Mouse (Mus musculus): ENCODE data around the gene Serbp1. TPM values are rescaled to one million over a fixed set of nuclear protein-coding genes. Genes with fewer than 3 reads are reported as not detected.

The Serbp1 gene
- polyA plus RNA-seq, 1 experiment: 541 TPM

- no peak for TF ChIP-seq CEBPB (IDR thresholded peaks at IDR 0.05; ENCODE audit: low read depth)
- no peak for TF ChIP-seq FOSL1 (IDR thresholded peaks at IDR 0.05; ENCODE audit: insufficient read depth, low read length, poor library complexity, severe bottlenecking)
- TF ChIP-seq USF1 (IDR thresholded peaks at IDR 0.05; ENCODE audit: low read depth): no peak
- no peak for TF ChIP-seq MAX (IDR thresholded peaks at IDR 0.05)
- no peak for TF ChIP-seq MYOD1 (IDR thresholded peaks at IDR 0.05; ENCODE audit: control insufficient read depth, insufficient read length, low read depth)
- TF ChIP-seq CTCF (IDR thresholded peaks at IDR 0.05; ENCODE audit: control insufficient read depth, insufficient read depth, insufficient read length): no peak
- no peak for TF ChIP-seq MYOG (IDR thresholded peaks at IDR 0.05; ENCODE audit: control insufficient read depth, extremely low read depth, insufficient read length)
- H3K79me3 ChIP-seq (ENCODE audit: low read depth): no peaks in the 10 kb centered on the region
- H3K79me2 ChIP-seq (ENCODE audit: control insufficient read depth, insufficient read depth): no peaks in the 10 kb centered on the region
- no peaks in the 10 kb centered on the region for H3K27me3 ChIP-seq (ENCODE audit: control insufficient read depth, insufficient read depth, insufficient read length)
- H3K36me3 ChIP-seq (ENCODE audit: control insufficient read depth, insufficient read depth): no peaks in the 10 kb centered on the region
- H3K4me3 ChIP-seq (ENCODE audit: insufficient read depth, poor library complexity, severe bottlenecking): no peak overlapping the region
- no peak overlapping the region for H3ac ChIP-seq (ENCODE audit: control insufficient read depth, insufficient read length, low read depth)
Observed at GRCm38 (mm10) chr6:67236491-67237234, 1.3 kb upstream of the Serbp1 start.

DNA sequence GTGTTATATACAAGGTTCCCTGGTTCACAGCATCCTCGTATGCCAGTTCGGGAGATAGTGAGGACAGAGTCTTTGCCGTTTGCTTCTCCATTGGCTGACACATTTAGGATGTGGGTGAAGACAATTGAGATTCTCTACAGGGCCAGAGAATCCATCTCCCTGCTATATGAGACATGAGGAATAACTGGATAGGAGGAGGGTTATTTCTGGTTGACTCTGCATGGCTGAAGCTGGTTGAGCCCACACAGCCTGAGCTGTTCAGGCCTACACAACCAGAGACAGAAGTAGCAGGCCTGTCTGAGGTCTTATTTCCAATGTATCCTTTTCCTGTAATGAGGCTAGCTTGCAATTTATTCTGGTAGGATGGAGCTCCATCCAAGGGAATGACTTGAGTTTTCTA lies 3.3 kb downstream of the Serbp1 start:
- Histone ChIP-seq H3K4me3 (ENCODE audit: insufficient read depth, poor library complexity, severe bottlenecking) (no peak overlapping the region), H3K79me2 (ENCODE audit: control insufficient read depth, insufficient read depth) (no peaks in the 10 kb centered on the region), H3K79me3 (ENCODE audit: low read depth) (no peaks in the 10 kb centered on the region), H3K36me3 (ENCODE audit: control insufficient read depth, insufficient read depth) (no peaks in the 10 kb centered on the region), H3K27me3 (ENCODE audit: control insufficient read depth, insufficient read depth, insufficient read length) (no peaks in the 10 kb centered on the region), H3ac (ENCODE audit: control insufficient read depth, insufficient read length, low read depth) (no peak overlapping the region)
- TF ChIP-seq USF1 (IDR thresholded peaks at IDR 0.05; ENCODE audit: low read depth) (no peak), MYOG (IDR thresholded peaks at IDR 0.05; ENCODE audit: control insufficient read depth, extremely low read depth, insufficient read length) (no peak)

GRCm38 (mm10) chr6:67243765-67244420 lies 5.9 kb downstream of the Serbp1 start:
- TF ChIP-seq CEBPB (IDR thresholded peaks at IDR 0.05; ENCODE audit: low read depth) (no peak), FOSL1 (IDR thresholded peaks at IDR 0.05; ENCODE audit: insufficient read depth, low read length, poor library complexity, severe bottlenecking) (no peak), MYOG (IDR thresholded peaks at IDR 0.05; ENCODE audit: control insufficient read depth, extremely low read depth, insufficient read length) (no peak), USF1 (IDR thresholded peaks at IDR 0.05; ENCODE audit: low read depth) (no peak), MYOD1 (IDR thresholded peaks at IDR 0.05; ENCODE audit: control insufficient read depth, insufficient read length, low read depth) (no peak), MAX (IDR thresholded peaks at IDR 0.05) (no peak), CTCF (IDR thresholded peaks at IDR 0.05; ENCODE audit: control insufficient read depth, insufficient read depth, insufficient read length) (no peak)
- Histone ChIP-seq H3K27me3 (ENCODE audit: control insufficient read depth, insufficient read depth, insufficient read length) (no peaks in the 10 kb centered on the region), H3K79me2 (ENCODE audit: control insufficient read depth, insufficient read depth) (no peaks in the 10 kb centered on the region), H3K79me3 (ENCODE audit: low read depth) (no peaks in the 10 kb centered on the region), H3K4me3 (ENCODE audit: insufficient read depth, poor library complexity, severe bottlenecking) (no peak overlapping the region), H3K36me3 (ENCODE audit: control insufficient read depth, insufficient read depth) (no peaks in the 10 kb centered on the region), H3ac (ENCODE audit: control insufficient read depth, insufficient read length, low read depth) (no peak overlapping the region)

DNA sequence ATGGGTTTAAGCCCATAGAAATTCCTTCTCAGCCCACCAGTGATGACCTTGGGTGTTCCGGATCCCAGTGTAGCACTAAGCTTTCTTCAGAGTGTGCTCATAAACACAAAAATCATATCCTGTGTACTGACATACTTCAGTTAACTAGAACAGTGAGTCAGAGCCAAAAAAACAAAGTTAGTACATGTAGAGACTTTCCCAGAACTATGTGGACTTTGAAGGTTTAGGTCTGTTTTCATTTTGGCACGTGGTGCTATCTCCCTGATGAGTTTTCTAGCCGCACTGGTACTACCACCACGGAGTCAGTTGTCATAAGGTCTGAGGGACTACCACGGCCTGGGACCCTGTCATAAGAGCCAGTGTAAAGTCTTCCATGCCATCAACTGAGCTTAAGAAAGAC lies 6.5 kb downstream of the Serbp1 start:
- H3K79me3 ChIP-seq (ENCODE audit: low read depth): no peaks in the 10 kb centered on the region
- H3K27me3 ChIP-seq (ENCODE audit: control insufficient read depth, insufficient read depth, insufficient read length): no peaks in the 10 kb centered on the region
- no peaks in the 10 kb centered on the region for H3K79me2 ChIP-seq (ENCODE audit: control insufficient read depth, insufficient read depth)
- no peak overlapping the region for H3K4me3 ChIP-seq (ENCODE audit: insufficient read depth, poor library complexity, severe bottlenecking)
- TF ChIP-seq CTCF (IDR thresholded peaks at IDR 0.05; ENCODE audit: control insufficient read depth, insufficient read depth, insufficient read length) (no peak), USF1 (IDR thresholded peaks at IDR 0.05; ENCODE audit: low read depth) (no peak)
- H3K36me3 ChIP-seq (ENCODE audit: control insufficient read depth, insufficient read depth): no peaks in the 10 kb centered on the region
- no peak overlapping the region for H3ac ChIP-seq (ENCODE audit: control insufficient read depth, insufficient read length, low read depth)

DNA sequence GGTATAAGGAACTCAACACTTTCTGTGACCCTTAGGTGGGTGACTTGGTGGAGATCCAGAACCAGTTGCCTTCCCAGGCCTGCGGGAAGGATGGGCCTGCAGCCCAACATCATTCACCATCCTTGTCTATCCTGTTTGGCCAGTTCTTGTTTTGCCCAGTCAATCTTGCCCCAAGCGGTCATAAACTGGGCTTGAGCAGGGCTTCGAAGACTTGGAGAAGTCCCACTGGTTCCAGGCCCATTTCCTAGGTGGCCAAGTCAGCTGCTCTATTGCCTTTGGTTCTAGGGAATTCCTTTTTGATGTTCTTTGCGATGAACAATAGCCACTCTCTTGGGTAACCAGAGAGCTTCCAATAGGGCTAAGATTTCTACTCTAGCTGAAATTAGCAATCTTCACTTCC lies 13.1 kb downstream of the Serbp1 start:
- Histone ChIP-seq H3ac (ENCODE audit: control insufficient read depth, insufficient read length, low read depth) (no peak overlapping the region), H3K79me2 (ENCODE audit: control insufficient read depth, insufficient read depth) (no peaks in the 10 kb centered on the region), H3K4me3 (ENCODE audit: insufficient read depth, poor library complexity, severe bottlenecking) (no peak overlapping the region), H3K36me3 (ENCODE audit: control insufficient read depth, insufficient read depth) (no peaks in the 10 kb centered on the region), H3K27me3 (ENCODE audit: control insufficient read depth, insufficient read depth, insufficient read length) (no peaks in the 10 kb centered on the region), H3K79me3 (ENCODE audit: low read depth) (no peaks in the 10 kb centered on the region)
- TF ChIP-seq CTCF (IDR thresholded peaks at IDR 0.05; ENCODE audit: control insufficient read depth, insufficient read depth, insufficient read length) (no peak), MYOD1 (IDR thresholded peaks at IDR 0.05; ENCODE audit: control insufficient read depth, insufficient read length, low read depth) (no peak), USF1 (IDR thresholded peaks at IDR 0.05; ENCODE audit: low read depth) (no peak), FOSL1 (IDR thresholded peaks at IDR 0.05; ENCODE audit: insufficient read depth, low read length, poor library complexity, severe bottlenecking) (no peak), MAX (IDR thresholded peaks at IDR 0.05) (no peak), MYOG (IDR thresholded peaks at IDR 0.05; ENCODE audit: control insufficient read depth, extremely low read depth, insufficient read length) (no peak)

- Histone ChIP-seq H3K36me3 (ENCODE audit: control insufficient read depth, insufficient read depth) (peaks cover 24% of the 10 kb centered on the region), H3ac (ENCODE audit: control insufficient read depth, insufficient read length, low read depth) (no peak overlapping the region), H3K4me3 (ENCODE audit: insufficient read depth, poor library complexity, severe bottlenecking) (no peak overlapping the region), H3K27me3 (ENCODE audit: control insufficient read depth, insufficient read depth, insufficient read length) (no peaks in the 10 kb centered on the region), H3K79me3 (ENCODE audit: low read depth) (peaks cover 31% of the 10 kb centered on the region), H3K79me2 (ENCODE audit: control insufficient read depth, insufficient read depth) (peaks cover 32% of the 10 kb centered on the region)
- TF ChIP-seq MYOD1 (IDR thresholded peaks at IDR 0.05; ENCODE audit: control insufficient read depth, insufficient read length, low read depth): no peak
- TF ChIP-seq FOSL1 (IDR thresholded peaks at IDR 0.05; ENCODE audit: insufficient read depth, low read length, poor library complexity, severe bottlenecking): no peak
- TF ChIP-seq USF1 (IDR thresholded peaks at IDR 0.05; ENCODE audit: low read depth): no peak
- TF ChIP-seq CEBPB (IDR thresholded peaks at IDR 0.05; ENCODE audit: low read depth): no peak
- TF ChIP-seq MYOG (IDR thresholded peaks at IDR 0.05; ENCODE audit: control insufficient read depth, extremely low read depth, insufficient read length): no peak
- TF ChIP-seq CTCF (IDR thresholded peaks at IDR 0.05; ENCODE audit: control insufficient read depth, insufficient read depth, insufficient read length): no peak
- no peak for TF ChIP-seq MAX (IDR thresholded peaks at IDR 0.05)
Observed at GRCm38 (mm10) chr6:67264935-67265334, 27.0 kb downstream of the Serbp1 start.
